Comparison of ENCODE assay signal across 7 mouse cellular contexts in the genomic region with DNA sequence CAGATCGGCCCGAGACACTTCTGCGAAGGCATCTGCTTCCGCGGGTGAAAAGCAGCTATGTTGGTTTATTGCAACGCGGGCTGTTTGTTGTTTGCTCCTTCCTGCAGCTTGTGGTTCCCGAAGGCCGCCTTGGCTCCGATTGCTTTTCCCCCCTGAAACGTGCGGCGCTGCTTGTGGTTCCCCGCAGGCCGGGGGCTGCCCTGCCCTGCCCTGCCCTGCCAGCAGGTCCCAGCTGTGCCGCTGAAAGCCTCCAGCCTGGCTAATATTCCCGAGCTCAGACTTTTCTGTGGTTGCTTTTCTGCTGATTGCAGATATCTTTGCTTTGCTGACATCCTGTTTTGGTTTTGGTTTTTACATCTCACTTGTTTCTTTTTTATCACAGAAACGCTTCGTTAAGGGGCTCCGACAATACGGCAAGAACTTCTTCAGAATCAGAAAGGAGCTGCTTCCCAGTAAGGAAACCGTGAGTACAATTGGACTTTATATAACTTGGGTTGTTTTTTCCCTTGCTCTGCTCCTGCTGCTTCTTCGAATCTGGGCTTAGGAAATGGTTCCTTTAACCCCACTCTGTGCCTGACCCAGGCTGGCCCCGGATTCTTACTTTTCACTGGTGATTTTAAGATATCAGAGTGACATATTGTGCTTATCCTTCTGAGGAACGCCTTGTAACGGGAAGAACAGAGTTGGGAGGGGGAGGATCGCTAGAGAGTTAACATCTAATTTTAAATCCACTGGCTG.
DNase-seq lines count a peak whose midpoint lies in the region; ATAC-seq and TF ChIP-seq lines count a peak whose summit lies in the region.

No protein-coding gene starts in this region.

- TF ChIP-seq EP300 in liver, postnatal 0 days (IDR thresholded peaks at IDR 0.05; ENCODE audit: low read depth): no peak

- H3K9me3 ChIP-seq in liver, postnatal 0 days (ENCODE audit: low read length): no peaks in the 10 kb centered on the region
- no peaks in the 10 kb centered on the region for H3K9me3 ChIP-seq in neural tube, embryonic 15.5 days (replicated peaks)

- H3K27me3 ChIP-seq in liver, postnatal 0 days (ENCODE audit: insufficient read depth, low read length): no peaks in the 10 kb centered on the region
- H3K27me3 ChIP-seq in neural tube, embryonic 15.5 days (replicated peaks): no peaks in the 10 kb centered on the region

- TF ChIP-seq CTCF in bone marrow macrophage, adult 2 months (IDR thresholded peaks at IDR 0.05; ENCODE audit: low read depth, low read length): no peak
- 0 out of 2 replicates have a peak, but pooled peaks have one; percentile 10 for TF ChIP-seq CTCF in liver, postnatal 0 days (IDR thresholded peaks at IDR 0.05; ENCODE audit: low read depth)

- H3K9ac ChIP-seq in liver, postnatal 0 days (replicated peaks): peak overlapping the region; percentile 93
- H3K9ac ChIP-seq in neural tube, embryonic 15.5 days (replicated peaks): peak overlapping the region; percentile 78

- TF ChIP-seq POLR2A in bone marrow macrophage, adult 2 months (IDR thresholded peaks at IDR 0.05; ENCODE audit: borderline replicate concordance, low read depth, low read length): no peak

- under 1% methylated on average over 24 of the region's 27 CpGs for WGBS in liver, postnatal 0 days (ENCODE audit: insufficient replicate concordance)
- WGBS in neural tube, embryonic 15.5 days: 1% methylated on average over 27 of the region's 27 CpGs

- H3K4me2 ChIP-seq in liver, postnatal 0 days (ENCODE audit: low read depth, low read length): peak overlapping the region; percentile 88
- peak overlapping the region; percentile 78 for H3K4me2 ChIP-seq in neural tube, embryonic 15.5 days

- DNase-seq in thymus, postnatal 0 days (ENCODE audit: low spot score): peak; percentile 61
- DNase-seq in thymus, postnatal 25 days: no peak
- peak; percentile 52 for DNase-seq in forelimb bud, embryonic 11.5 days (ENCODE audit: low read depth, low spot score)
- peak; percentile 59 for DNase-seq in liver, postnatal 0 days

- peaks cover 6% of the 10 kb centered on the region; the same call in 1 of the 2 replicates for H3K36me3 ChIP-seq in liver, postnatal 0 days (replicated peaks; ENCODE audit: insufficient read depth, low read length)
- H3K36me3 ChIP-seq in neural tube, embryonic 15.5 days: no peaks in the 10 kb centered on the region

- peak overlapping the region; percentile 94 for H3K27ac ChIP-seq in bone marrow macrophage, adult 2 months (ENCODE audit: insufficient read depth, low read depth, low read length)
- peak overlapping the region; percentile 96 for H3K27ac ChIP-seq in liver, postnatal 0 days (ENCODE audit: low read depth)
- peak overlapping the region; percentile 96 for H3K27ac ChIP-seq in neural tube, embryonic 15.5 days (replicated peaks)

- peak overlapping the region; percentile 75 for H3K4me3 ChIP-seq in bone marrow macrophage, adult 2 months (ENCODE audit: insufficient read depth, low read length)
- H3K4me3 ChIP-seq in liver, postnatal 0 days (ENCODE audit: low read depth, low read length): peak overlapping the region; percentile 91
- H3K4me3 ChIP-seq in neural tube, embryonic 15.5 days (replicated peaks): peak overlapping the region; percentile 69

- peak; percentile 20 for ATAC-seq in inflammation-experienced regulatory T-cells, adult 6 months
- peak; percentile 42 for ATAC-seq in liver, postnatal 0 days
- ATAC-seq in neural tube, embryonic 15.5 days (ENCODE audit: low FRiP score): peak; percentile 32

- peaks cover 46% of the 10 kb centered on the region for H3K4me1 ChIP-seq in bone marrow macrophage, adult 2 months (ENCODE audit: control insufficient read depth, insufficient read depth, low read length)
- H3K4me1 ChIP-seq in liver, postnatal 0 days (ENCODE audit: insufficient read depth): peaks cover 45% of the 10 kb centered on the region
- H3K4me1 ChIP-seq in neural tube, embryonic 15.5 days: peaks cover 55% of the 10 kb centered on the region
